Mouse (Mus musculus): ENCODE data around the gene C77080. TPM values are rescaled to one million over a fixed set of nuclear protein-coding genes. Genes with fewer than 3 reads are reported as not detected.

C77080 gene
- polyA plus RNA-seq, 1 experiment from 2014 or later: 4.6 TPM

GRCm38 (mm10) chr4:129234488-129234887, 26.7 kb downstream of the C77080 start:
- H3K4me1 ChIP-seq: peaks cover 26% of the 10 kb centered on the region
- 80% methylated on average over 7 of the region's 7 CpGs for WGBS

GRCm38 (mm10) chr4:129232561-129233360, 28.4 kb downstream of the C77080 start:
- no peak overlapping the region for H3K27ac ChIP-seq
- no peak for ATAC-seq (ENCODE audit: low FRiP score, low read depth)
- WGBS: 75% methylated on average over 9 of the region's 9 CpGs

More at GRCm38 (mm10) chr4:129234488-129234887, 26.7 kb downstream of the C77080 start:
- Histone ChIP-seq H3K4me2 (replicated peaks) (no peak overlapping the region), H3K9ac (no peak overlapping the region), H3K9me3 (no peaks in the 10 kb centered on the region), H3K4me3 (no peak overlapping the region), H3K27me3 (replicated peaks) (no peaks in the 10 kb centered on the region; the same call in 1 of the 2 replicates), H3K36me3 (no peaks in the 10 kb centered on the region), H3K27ac (no peak overlapping the region)
- no peak for ATAC-seq (ENCODE audit: low FRiP score, low read depth)

GRCm38 (mm10) chr4:129231594-129232450, 29.4 kb downstream of the C77080 start:
- no peak overlapping the region for H3K27ac ChIP-seq
- no peaks in the 10 kb centered on the region for H3K9me3 ChIP-seq
- H3K4me1 ChIP-seq: peaks cover 19% of the 10 kb centered on the region
- WGBS: 67% methylated on average over 12 of the region's 12 CpGs
- no peaks in the 10 kb centered on the region for H3K36me3 ChIP-seq
- H3K4me3 ChIP-seq: no peak overlapping the region
- no peak for ATAC-seq (ENCODE audit: low FRiP score, low read depth)
- H3K27me3 ChIP-seq (replicated peaks): no peaks in the 10 kb centered on the region; the same call in 1 of the 2 replicates
- no peak overlapping the region for H3K4me2 ChIP-seq (replicated peaks)
- H3K9ac ChIP-seq: no peak overlapping the region

More at GRCm38 (mm10) chr4:129232561-129233360, 28.4 kb downstream of the C77080 start:
- Histone ChIP-seq H3K27me3 (replicated peaks) (no peaks in the 10 kb centered on the region; the same call in 1 of the 2 replicates), H3K9ac (no peak overlapping the region), H3K4me1 (peaks cover 18% of the 10 kb centered on the region), H3K36me3 (no peaks in the 10 kb centered on the region), H3K9me3 (no peaks in the 10 kb centered on the region), H3K4me2 (replicated peaks) (no peak overlapping the region), H3K4me3 (no peak overlapping the region)

- Histone ChIP-seq H3K4me1 (peaks cover 25% of the 10 kb centered on the region), H3K9ac (no peak overlapping the region), H3K4me2 (replicated peaks) (no peak overlapping the region), H3K27ac (no peak overlapping the region), H3K9me3 (no peaks in the 10 kb centered on the region), H3K36me3 (no peaks in the 10 kb centered on the region), H3K4me3 (no peak overlapping the region), H3K27me3 (replicated peaks) (peaks cover 1% of the 10 kb centered on the region; the same call in 1 of the 2 replicates)
- WGBS: 61% methylated on average over 8 of the region's 8 CpGs
- no peak for ATAC-seq (ENCODE audit: low FRiP score, low read depth)
Measured at GRCm38 (mm10) chr4:129230926-129231325, 30.3 kb downstream of the C77080 start.

- peaks cover 43% of the 10 kb centered on the region for H3K4me1 ChIP-seq
- H3K36me3 ChIP-seq: peaks cover 17% of the 10 kb centered on the region
- H3K9ac ChIP-seq: peak overlapping the region; percentile 58; the same call in 1 of the 2 replicates
- no peak overlapping the region for H3K27ac ChIP-seq
- ATAC-seq (ENCODE audit: low FRiP score, low read depth): peak; percentile 28; the same call in 1 of the 2 replicates
- H3K4me3 ChIP-seq: peak overlapping the region; percentile 42
- H3K9me3 ChIP-seq: no peaks in the 10 kb centered on the region
- peak overlapping the region; percentile 67 for H3K4me2 ChIP-seq (replicated peaks)
- WGBS: 17% methylated on average over 8 of the region's 8 CpGs
- H3K27me3 ChIP-seq (replicated peaks): peaks cover 10% of the 10 kb centered on the region
Measured at GRCm38 (mm10) chr4:129227985-129228381, 33.2 kb downstream of the C77080 start.

- H3K4me2 ChIP-seq (replicated peaks): peak overlapping the region; percentile 67
- ATAC-seq (ENCODE audit: low FRiP score, low read depth): peak; percentile 13; the same call in 1 of the 2 replicates
- H3K36me3 ChIP-seq: peaks cover 20% of the 10 kb centered on the region
- peak overlapping the region; percentile 58 for H3K9ac ChIP-seq
- peaks cover 46% of the 10 kb centered on the region for H3K4me1 ChIP-seq
- WGBS: 8% methylated on average over 22 of the region's 22 CpGs
- H3K27ac ChIP-seq: 0 out of 2 replicates have a peak overlapping the region, but pooled peaks have one; percentile 26
- no peaks in the 10 kb centered on the region for H3K9me3 ChIP-seq
- H3K4me3 ChIP-seq: peak overlapping the region; percentile 42
- peaks cover 15% of the 10 kb centered on the region for H3K27me3 ChIP-seq (replicated peaks)
Measured at GRCm38 (mm10) chr4:129227170-129227984, 33.8 kb downstream of the C77080 start.

GRCm38 (mm10) chr4:129226441-129226963, 34.7 kb downstream of the C77080 start:
- peaks cover 28% of the 10 kb centered on the region for H3K36me3 ChIP-seq
- WGBS: 48% methylated on average over 5 of the region's 5 CpGs
- peaks cover 46% of the 10 kb centered on the region for H3K4me1 ChIP-seq
- 0 out of 2 replicates have a peak overlapping the region, but pooled peaks have one; percentile 10 for H3K27ac ChIP-seq
- H3K9me3 ChIP-seq: no peaks in the 10 kb centered on the region
- H3K9ac ChIP-seq: peak overlapping the region; percentile 58
- H3K4me3 ChIP-seq: peak overlapping the region; percentile 42
- no peak for ATAC-seq (ENCODE audit: low FRiP score, low read depth)
- H3K27me3 ChIP-seq (replicated peaks): peaks cover 19% of the 10 kb centered on the region
- peak overlapping the region; percentile 67 for H3K4me2 ChIP-seq (replicated peaks)

GRCm38 (mm10) chr4:129225315-129225714, 35.9 kb downstream of the C77080 start:
- Histone ChIP-seq H3K9me3 (no peaks in the 10 kb centered on the region), H3K36me3 (peaks cover 36% of the 10 kb centered on the region), H3K9ac (no peak overlapping the region), H3K4me3 (no peak overlapping the region), H3K4me2 (replicated peaks) (peak overlapping the region; percentile 67; the same call in 1 of the 2 replicates), H3K27me3 (replicated peaks) (peaks cover 19% of the 10 kb centered on the region), H3K27ac (no peak overlapping the region), H3K4me1 (peaks cover 46% of the 10 kb centered on the region)
- WGBS: 96% methylated on average over 12 of the region's 12 CpGs
- no peak for ATAC-seq (ENCODE audit: low FRiP score, low read depth)

- Histone ChIP-seq H3K4me2 (replicated peaks) (peak overlapping the region; percentile 58), H3K4me1 (peaks cover 46% of the 10 kb centered on the region), H3K4me3 (peak overlapping the region; percentile 13), H3K27ac (0 out of 2 replicates have a peak overlapping the region, but pooled peaks have one; percentile 12), H3K9ac (peak overlapping the region; percentile 50), H3K27me3 (replicated peaks) (peaks cover 19% of the 10 kb centered on the region), H3K9me3 (no peaks in the 10 kb centered on the region), H3K36me3 (peaks cover 53% of the 10 kb centered on the region)
- ATAC-seq (ENCODE audit: low FRiP score, low read depth): peak; percentile 49
- 24% methylated on average over 55 of the region's 55 CpGs for WGBS
Measured at GRCm38 (mm10) chr4:129223421-129224281, 37.6 kb downstream of the C77080 start.

GRCm38 (mm10) chr4:129222019-129222925, 38.9 kb downstream of the C77080 start:
- Histone ChIP-seq H3K9me3 (no peaks in the 10 kb centered on the region), H3K27ac (no peak overlapping the region), H3K36me3 (peaks cover 67% of the 10 kb centered on the region), H3K27me3 (replicated peaks) (peaks cover 19% of the 10 kb centered on the region), H3K4me2 (replicated peaks) (no peak overlapping the region), H3K9ac (no peak overlapping the region), H3K4me1 (peaks cover 34% of the 10 kb centered on the region), H3K4me3 (no peak overlapping the region)
- ATAC-seq (ENCODE audit: low FRiP score, low read depth): no peak
- 73% methylated on average over 31 of the region's 31 CpGs for WGBS

Measured in neural tube, embryonic 12.5 days (tissue).